Mouse (Mus musculus): ENCODE data around the gene Scimp.

The Scimp gene

DNA sequence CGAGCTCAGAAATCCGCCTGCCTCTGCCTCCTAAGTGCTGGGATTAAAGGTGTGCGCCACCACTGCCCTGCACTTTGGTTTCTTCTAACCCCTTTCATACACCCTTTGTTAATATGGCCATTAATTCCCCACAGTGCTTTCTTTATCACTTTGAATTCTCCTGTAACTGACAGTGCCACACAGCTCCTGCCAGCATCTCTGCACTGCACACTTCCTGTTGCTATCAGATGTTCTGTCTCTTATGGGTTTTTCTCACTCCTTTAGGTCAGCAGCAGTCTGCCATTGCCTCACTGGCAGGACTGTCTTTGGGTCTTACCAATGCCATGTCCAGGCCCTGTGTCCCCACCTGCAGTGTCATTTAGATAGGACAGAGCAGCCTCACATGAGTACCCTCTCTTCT is 41.6 kb downstream of the Scimp start:
- in situ Hi-C loops (cut with MboI, MseI), result loop anchor here (25.0 kb wide), 1 partner anchor 334 kb away; the partner anchor contains the start of gene Arrb2

DNA sequence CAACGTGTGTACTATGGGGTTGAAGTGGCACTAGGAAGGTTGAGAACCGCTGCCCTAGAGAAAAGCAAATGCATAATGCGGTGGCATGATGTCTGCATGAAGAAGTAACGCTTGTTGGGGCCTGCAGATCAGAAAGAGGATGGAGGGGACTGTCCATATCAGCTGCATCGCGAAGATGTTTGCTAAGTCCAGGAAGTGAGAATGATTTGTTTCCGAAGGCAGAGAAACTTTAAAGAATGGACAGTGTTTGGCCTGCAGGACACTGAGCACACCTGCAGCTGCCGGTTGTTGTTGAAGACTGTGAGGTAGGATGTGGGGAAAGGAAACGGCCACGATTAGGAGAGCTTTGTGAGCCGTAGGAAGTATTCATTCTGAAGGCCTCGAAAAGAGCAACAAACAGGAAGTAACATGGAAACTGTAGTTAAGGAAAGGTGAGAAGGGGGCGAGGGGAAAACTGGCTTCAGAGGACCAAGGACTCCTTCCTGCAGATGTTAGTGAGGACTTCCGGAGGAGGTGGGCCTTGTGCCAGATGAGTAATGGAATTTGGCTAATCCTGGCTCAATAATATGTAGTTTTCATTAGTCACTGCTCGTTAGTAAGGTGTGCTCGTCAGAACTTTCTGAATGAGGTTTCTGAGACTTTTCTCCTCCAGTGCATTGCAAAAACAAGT is 46.5 kb downstream of the Scimp start:
- in situ Hi-C loops (cut with MboI, MseI), result loop anchor here (25.0 kb wide), 1 partner anchor 329 kb away; the partner anchor contains the start of gene Arrb2

DNA sequence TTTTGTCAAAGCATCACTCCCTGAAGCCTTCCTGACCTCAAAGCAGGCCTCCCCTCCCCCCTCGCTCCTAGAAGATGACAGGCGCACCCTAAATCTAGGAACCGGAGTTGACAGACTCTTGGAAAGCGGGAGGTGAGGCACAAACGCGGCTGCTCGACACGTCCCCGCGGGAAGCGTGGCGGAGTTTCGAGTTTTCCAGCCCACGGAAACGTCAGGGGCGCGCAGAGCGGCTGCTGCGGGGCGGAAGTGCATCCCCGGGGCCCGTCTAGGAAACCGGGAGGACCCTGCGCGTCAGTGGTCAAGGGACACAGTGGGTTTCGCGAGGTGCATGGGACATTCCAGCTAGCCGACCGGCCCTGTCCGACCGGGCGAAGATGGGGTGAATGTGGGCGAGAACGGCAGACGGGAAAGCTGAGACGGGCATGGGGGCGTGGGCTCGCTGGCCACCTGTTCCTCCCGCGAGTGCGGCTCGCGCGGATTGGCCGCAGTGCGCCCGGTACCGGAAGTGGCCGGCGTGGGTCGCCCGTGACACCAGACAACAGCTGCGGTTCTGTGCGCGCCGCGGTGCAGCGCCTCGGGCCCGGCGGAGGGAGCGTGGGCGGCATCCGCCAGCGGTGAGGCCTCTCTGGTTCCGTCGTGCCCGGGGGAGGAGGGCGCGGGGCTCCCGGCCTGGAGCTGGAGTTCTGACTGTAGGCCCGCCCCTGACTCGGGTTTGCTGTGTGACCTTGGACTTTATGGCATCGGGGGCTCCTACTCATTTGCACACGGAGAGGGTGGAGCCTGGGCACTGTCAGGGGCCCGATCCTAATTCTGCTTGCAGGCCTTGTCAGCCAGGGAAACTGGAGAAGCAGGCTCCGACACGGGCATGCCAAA is 48.2 kb downstream of the Scimp start, which contains the start of gene Zfp3:
Zfp3 (plus strand) TSS at position 274 of the 873 bp plus-strand sequence.
- in situ Hi-C loops (cut with MboI, MseI), result loop anchor here (25.0 kb wide), 1 partner anchor 327 kb away; the partner anchor contains the start of gene Arrb2

DNA sequence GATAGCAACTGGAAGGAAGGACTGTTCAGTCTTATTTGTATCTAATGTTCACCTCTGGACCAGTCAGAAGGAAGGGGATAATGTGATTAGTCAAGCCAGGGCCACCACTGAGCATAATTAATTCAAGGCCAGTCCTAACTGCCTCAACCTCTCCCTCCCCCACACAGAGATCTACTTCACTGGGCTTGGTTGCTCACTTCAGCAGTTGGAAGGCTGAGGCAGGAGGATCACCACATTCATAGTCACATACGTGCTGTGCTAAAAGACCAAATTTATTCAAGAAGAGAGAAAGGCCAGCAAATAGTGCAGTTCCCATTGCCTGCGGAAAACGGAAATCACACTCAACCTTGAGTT is 48.8 kb downstream of the Scimp start:
- in situ Hi-C loops (cut with MboI, MseI), result loop anchor here (25.0 kb wide), 1 partner anchor 326 kb away; the partner anchor contains the start of gene Arrb2

DNA sequence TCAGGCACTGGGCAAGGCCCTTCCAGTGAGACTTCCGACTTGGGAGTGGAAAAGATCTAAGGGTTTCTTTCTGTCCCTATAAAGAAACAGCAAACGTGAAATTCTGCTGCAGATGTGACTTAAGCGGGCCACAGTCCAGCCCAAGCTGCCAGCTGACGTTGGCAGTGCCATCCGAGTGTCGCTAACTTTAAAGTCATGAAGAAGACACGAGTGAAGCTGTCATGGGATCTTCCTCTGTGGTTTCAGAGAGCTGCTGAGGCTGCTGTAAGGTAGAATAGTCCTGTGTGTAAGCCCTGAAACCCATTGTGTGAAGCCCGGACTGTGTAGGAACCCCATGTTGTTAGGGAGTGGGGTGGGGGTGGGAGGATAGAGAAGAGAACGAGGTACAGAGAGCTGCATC is 49.7 kb downstream of the Scimp start:
- in situ Hi-C loops (cut with MboI, MseI), result loop anchor here (25.0 kb wide), 1 partner anchor 325 kb away; the partner anchor contains the start of gene Arrb2

DNA sequence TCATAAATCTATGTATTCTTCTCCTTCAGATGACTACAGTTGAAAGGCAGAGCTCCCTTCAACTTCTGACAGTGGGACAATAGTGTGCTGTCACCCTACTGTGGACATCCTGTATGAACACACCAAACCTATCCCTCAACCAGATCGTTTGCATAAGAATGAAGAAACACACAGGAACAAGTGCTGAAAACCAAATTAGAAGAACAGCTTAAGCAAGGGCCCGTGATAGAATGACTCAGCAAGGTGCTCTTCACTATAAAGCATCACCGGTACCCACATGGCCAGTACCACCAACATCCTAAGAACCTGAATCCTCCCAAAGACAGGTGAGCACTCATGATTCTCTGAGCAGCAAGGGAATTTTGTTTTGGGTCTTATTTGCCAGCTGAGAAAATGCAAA is 51.9 kb downstream of the Scimp start:
- in situ Hi-C loops (cut with MboI, MseI), result loop anchor here (25.0 kb wide), 1 partner anchor 323 kb away; the partner anchor contains the start of gene Arrb2

DNA sequence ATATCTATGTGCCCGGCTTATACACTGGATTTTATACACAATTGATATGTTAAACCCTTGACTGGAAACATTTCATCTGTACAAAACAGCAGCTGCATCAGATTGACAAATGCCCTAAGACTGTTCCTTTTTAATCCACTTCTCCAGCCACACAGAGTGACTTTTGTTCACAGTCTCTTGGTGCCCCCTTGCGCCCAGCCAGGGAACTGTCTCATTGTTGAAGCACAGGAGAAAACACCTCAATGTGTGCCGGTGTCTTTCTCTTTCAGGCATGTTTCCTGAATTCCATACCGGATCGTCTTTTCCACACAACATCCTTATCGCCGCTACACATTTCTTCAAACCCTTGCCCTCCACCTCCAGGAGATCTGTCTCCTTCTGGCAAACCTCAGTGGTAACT is 56.7 kb downstream of the Scimp start:
- in situ Hi-C loops (cut with MboI, MseI), result loop anchor here (5.0 to 25.0 kb wide), 4 partner anchors 68 to 318 kb away; partner anchors contain the start of genes 4930544D05Rik, Arrb2, Camta2 and Chrne

DNA sequence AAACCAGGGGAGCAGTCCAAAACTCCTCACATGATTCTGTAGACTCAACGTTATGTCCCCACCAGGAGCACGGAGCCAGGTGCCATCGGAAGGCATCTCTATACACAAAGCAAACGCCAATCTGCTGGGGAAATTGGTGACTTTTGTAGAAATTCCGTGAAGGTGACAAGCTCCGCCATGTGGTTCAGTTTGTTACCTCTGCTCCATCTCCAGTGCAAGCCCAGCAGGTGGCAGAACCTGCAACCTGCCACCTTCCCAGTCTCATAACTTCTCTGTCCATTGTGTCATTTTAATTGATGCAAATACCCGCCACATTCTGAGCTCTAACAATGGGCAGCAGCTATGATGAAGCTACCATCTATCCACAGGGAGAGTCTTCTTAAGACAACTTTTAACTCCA is 57.4 kb downstream of the Scimp start:
- in situ Hi-C loops (cut with MboI, MseI), result loop anchor here (5.0 to 25.0 kb wide), 4 partner anchors 68 to 318 kb away; partner anchors contain the start of genes 4930544D05Rik, Arrb2, Camta2 and Chrne

DNA sequence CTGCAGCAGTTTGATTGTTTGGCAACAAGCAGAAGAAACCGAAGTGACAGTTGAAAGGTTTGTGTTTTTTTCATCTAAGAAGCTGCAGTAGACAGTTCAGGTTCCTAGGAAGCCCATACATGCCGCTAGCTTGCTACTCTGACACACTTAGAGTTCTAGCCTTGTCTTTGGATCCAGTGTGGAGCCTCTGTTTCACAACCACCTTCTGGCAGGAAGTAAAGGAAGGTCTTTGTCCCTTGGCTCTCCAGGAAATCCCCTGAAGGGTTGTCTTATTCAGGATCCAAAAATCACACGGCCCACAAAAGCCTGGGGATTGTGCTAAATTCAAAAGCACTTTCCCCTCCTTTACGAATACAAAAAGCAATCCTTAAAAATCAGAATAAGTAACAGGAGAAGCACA is 57.9 kb downstream of the Scimp start:
- in situ Hi-C loops (cut with MboI, MseI), result loop anchor here (25.0 kb wide), 1 partner anchor 317 kb away; the partner anchor contains the start of gene Arrb2

DNA sequence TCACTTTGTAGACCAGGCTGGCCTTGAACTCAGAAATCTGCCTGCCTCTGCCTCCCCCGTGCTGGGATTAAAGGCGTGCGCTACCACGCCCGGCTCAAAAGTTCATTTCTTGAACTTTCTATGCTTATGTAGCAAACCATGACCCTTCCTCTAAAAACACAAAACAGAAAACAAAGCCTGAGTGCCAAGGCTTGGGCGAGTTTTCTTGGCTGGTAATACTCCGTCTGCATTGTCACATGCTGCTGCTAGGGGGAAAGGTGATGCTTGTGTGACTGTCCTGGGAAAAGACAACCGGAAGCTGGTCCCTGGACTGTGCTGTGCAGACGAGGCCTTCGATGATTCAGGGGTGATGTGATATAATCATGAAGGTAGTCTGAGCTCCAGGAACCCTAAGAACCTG is 59.2 kb downstream of the Scimp start:
- in situ Hi-C loops (cut with MboI, MseI), result loop anchor here (25.0 kb wide), 1 partner anchor 316 kb away; the partner anchor contains the start of gene Arrb2

DNA sequence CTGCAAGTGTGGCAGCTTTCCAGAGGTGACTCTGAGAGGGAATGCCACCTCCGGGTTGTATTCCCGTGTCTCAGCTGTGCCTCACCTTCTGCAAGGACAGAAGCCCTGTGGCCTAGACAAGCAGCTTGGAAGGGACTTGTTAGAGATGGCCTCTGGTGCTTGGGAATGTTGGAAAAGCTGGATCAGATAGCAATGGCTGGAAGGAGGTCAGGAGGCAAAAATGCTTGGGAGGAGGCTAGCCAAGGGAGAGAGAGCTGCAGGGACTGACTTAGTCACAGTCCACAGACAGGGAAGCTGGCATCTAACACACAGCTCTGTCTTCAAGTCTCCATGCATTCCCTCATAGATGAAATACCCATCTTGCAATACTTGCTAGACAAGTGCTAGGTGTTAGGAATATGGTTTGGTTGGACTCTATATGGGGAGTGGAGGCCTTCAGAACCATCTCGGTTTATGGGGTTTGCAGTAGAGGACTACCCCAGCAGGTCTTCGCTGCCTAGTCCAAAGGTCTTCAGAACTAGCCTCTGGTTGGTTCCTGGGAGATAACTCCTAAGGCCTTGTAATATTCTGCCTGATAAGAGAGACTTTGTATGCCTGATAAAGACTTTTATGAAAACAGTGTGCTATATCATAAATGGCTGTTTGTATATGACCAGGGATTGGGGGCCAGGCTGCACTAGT is 59.9 kb downstream of the Scimp start:
- in situ Hi-C loops (cut with MboI, MseI), result loop anchor here (25.0 kb wide), 1 partner anchor 315 kb away; the partner anchor contains the start of gene Arrb2

DNA sequence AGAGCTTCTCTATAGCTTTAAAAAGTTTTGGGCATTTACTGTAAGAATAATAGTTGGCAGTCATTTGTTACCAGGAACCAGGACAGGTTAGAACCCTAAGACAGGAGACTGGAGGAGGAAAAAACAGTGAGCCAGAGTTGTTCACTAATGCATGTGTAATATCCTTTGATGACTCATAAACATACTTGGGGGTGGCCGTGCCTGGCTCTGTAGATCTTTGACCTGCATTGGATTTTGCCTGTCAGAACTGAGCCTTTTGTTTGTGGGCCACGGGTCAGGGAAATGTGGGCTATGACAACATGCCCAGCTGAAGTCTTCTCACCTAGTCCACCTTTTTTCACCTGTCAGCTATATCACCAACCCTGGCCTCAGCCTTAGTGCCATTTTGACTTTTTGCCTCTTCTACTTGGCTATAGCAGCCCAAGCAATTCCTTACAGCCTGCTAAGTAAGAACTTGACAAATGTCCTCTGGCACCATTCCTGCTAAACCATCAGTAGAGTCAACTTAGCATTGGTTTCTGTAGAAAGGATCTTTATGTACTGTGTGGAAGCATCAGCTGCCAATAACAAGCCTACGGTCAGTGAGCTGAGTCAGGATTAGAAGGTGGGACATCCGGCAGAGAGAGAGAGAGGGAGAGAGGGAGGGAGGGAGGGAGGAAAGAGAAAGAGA is 64.4 kb downstream of the Scimp start:
- in situ Hi-C loops (cut with MboI, MseI), result no loop called here

DNA sequence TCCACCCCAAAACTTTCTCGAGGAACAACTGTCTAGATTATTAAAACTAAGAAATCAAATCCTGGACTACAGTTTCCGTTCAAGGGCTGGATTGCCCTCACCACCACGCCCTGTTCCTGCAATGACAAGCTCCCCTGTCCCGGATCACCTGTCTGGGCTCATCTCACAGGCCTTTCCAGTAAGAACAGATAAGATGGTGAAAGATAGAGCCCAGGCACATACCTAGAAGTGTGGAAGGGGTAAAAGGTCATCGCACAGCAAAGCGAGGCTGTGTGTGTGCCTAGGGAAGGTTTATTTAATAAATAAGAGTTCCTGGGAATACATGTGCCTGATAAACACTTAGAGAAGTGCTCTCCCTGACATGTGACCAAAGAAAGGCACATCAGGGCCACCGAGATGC is 66.8 kb downstream of the Scimp start:
- in situ Hi-C loops (cut with MboI, MseI), result no loop called here

DNA sequence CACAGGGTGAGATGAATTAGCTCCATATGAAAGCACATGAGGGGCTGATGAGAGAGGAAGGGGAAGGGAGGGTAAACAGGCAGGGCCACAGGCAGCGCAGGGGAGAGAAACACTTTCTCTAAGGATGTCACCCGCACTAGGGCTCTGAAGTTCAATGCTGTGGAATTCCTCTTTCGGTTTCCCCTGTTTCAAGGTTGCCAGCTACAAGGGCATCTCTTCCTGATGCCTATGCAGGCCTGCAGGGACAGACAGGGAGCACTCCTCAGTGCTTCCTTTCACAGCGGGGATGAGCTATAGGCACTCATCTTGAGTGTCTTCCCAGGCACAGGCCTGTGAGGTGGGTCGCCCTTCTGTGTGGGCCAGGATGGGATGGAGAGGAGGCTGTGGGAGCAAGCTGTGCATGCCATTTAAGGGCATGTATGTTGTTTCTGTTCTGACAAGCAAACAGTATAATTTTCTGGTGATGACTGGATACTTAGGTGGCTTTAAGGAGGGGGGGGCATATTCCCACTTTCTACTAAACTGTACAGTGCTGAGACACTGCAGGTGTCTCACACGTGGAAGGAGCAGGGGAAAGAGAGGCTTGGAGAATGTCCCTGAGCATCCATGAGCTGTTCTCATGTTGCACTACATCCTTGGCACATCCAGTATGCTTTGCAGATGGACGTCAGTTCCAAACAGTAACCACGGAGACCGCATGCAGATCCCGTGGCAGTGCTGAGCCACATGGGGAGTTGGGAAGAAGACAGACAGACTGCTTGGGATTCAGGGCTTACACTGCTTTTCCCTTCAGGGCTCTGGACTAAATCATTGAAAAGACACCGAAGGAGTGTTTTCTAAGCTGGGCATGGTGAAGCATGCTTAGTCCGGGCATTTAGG is 69.6 kb downstream of the Scimp start:
- in situ Hi-C loops (cut with MboI, MseI), result no loop called here

DNA sequence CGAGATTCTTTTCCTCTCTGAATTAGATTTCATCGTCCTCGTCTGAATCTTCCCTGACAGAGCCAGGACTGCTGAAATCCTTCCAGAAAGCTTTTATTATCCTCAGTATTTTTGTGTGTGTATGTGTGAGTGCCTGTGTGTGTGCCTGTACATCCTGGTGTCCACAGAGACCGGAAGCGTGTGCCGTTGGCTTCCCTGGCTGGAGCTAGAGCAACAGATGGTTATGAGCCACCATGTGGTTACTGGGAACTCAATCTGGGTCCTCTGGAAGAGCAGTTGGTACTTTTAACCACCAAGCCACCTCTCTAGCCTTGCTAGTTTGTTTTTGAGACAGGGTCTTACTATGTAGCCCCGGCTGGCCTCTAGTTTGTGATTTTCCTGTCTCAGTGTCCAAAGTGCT is 70.3 kb downstream of the Scimp start:
- in situ Hi-C loops (cut with MboI, MseI), result no loop called here

DNA sequence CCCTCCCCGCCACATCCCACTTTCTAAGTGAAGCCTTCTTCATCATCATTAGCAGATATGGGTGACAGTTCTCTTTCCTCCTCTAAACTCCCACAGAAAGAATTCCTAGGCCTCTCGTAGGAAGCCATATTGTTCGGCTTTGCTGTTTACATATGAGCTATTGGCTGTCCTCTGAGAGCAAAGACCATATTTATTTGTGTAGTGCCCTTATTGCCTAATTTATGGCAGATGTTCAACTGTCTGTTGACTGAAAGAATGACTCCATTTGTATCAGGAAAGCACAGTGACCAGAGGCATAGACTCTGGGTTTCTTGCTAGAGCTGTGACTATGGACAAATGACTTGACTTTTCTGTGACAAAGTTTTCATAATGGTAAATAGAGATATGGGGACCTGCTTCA is 70.8 kb downstream of the Scimp start:
- in situ Hi-C loops (cut with MboI, MseI), result no loop called here
